Mouse (Mus musculus) cortical plate, adult 2 months (tissue): ENCODE results near the gene Gm20481. TPM values are rescaled to one million over a fixed set of nuclear protein-coding genes. Genes with fewer than 3 reads are reported as not detected.
"Not testable (repeated sequence)": the region's sequence is repeated elsewhere in the genome, so short reads cannot be mapped to it uniquely, and the experiment has no call there.

Source experiments
- H3K27ac ChIP-seq: fragments of 200-500 bp; 2 replicates; pipeline ENCODE4 v1.5.1; 2012; ENCODE audit warnings: low read length, control low read depth, inconsistent platforms; ENCODE audit not compliant: insufficient read depth
- H3K4me1 ChIP-seq: fragments of 200-500 bp; 2 replicates; pipeline ENCODE4 v1.6.1; 2011; ENCODE audit warnings: low read length; ENCODE audit not compliant: control insufficient read depth, insufficient read depth
- H3K4me3 ChIP-seq: fragments of 200-500 bp; 2 replicates; pipeline ENCODE4 v1.5.1; 2011; ENCODE audit warnings: mild to moderate bottlenecking, low read length, control low read depth; ENCODE audit not compliant: insufficient read depth
- CTCF ChIP-seq: fragments of 200-500 bp; IDR thresholded peaks from 2 replicates; pipeline ENCODE4 v1.5.1; 2011; ENCODE audit warnings: mild to moderate bottlenecking, control low read depth, low read length; ENCODE audit not compliant: insufficient read depth; ENCODE audit errors: extremely low read depth
- POLR2A ChIP-seq: fragments of 200-500 bp; IDR thresholded peaks from 2 replicates; pipeline ENCODE4 v1.6.1; 2011; ENCODE audit warnings: mild to moderate bottlenecking, low read length, control low read depth; ENCODE audit not compliant: insufficient read depth; ENCODE audit errors: extremely low read depth
- polyA plus RNA-seq: library from polyadenylated mRNA; depleted of rRNA; stranded (reverse); fragments of >200 nt; gene quantifications from 2 replicates; pipeline ENCODE4 v1.2.3, GENCODE M21; 2012

The Gm20481 gene
- polyA plus RNA-seq, 1 experiment = not detected

- TF ChIP-seq CTCF = no peak
- no peak for TF ChIP-seq POLR2A
- peak overlapping the region; percentile 90 for H3K27ac ChIP-seq
- H3K4me1 ChIP-seq = peaks cover 3% of the 10 kb centered on the region
- H3K4me3 ChIP-seq = peak overlapping the region; percentile 97
Measured at GRCm38 (mm10) chr17:34951636-34952377, 17.9 kb upstream of the Gm20481 start.

GRCm38 (mm10) chr17:34952378-34953040, 17.2 kb upstream of the Gm20481 start:
- peak; percentile 55 for TF ChIP-seq CTCF
- peak; percentile 88 for TF ChIP-seq POLR2A
- peak overlapping the region; percentile 97 for H3K4me3 ChIP-seq
- H3K4me1 ChIP-seq = peaks cover 3% of the 10 kb centered on the region
- H3K27ac ChIP-seq = peak overlapping the region; percentile 90

GRCm38 (mm10) chr17:34953258-34953657, 16.5 kb upstream of the Gm20481 start:
- Histone ChIP-seq H3K4me1 (peaks cover 3% of the 10 kb centered on the region), H3K27ac (no peak overlapping the region), H3K4me3 (no peak overlapping the region)
- TF ChIP-seq CTCF (no peak), POLR2A (no peak)

- H3K27ac ChIP-seq = no peak overlapping the region
- H3K4me3 ChIP-seq = no peak overlapping the region
- peaks cover 3% of the 10 kb centered on the region for H3K4me1 ChIP-seq
- TF ChIP-seq POLR2A (no peak), CTCF (no peak)
Measured at GRCm38 (mm10) chr17:34953904-34954303, 15.8 kb upstream of the Gm20481 start.

- Histone ChIP-seq H3K4me1 (peaks cover 3% of the 10 kb centered on the region), H3K4me3 (no peak overlapping the region), H3K27ac (no peak overlapping the region)
- no peak for TF ChIP-seq CTCF
- no peak for TF ChIP-seq POLR2A
Measured at GRCm38 (mm10) chr17:34954831-34955230, 14.9 kb upstream of the Gm20481 start.

- TF ChIP-seq POLR2A (no peak), CTCF (no peak)
- H3K27ac ChIP-seq = no peak overlapping the region
- H3K4me1 ChIP-seq = peaks cover under 1% of the 10 kb centered on the region
- no peak overlapping the region for H3K4me3 ChIP-seq
Measured at GRCm38 (mm10) chr17:34955884-34956283, 13.8 kb upstream of the Gm20481 start.

- Histone ChIP-seq H3K27ac (no peak overlapping the region), H3K4me3 (no peak overlapping the region), H3K4me1 (no peaks in the 10 kb centered on the region)
- TF ChIP-seq POLR2A (no peak), CTCF (no peak)
Measured at GRCm38 (mm10) chr17:34956340-34956739, 13.4 kb upstream of the Gm20481 start.

GRCm38 (mm10) chr17:34957291-34957690, 12.4 kb upstream of the Gm20481 start:
- not testable (repeated sequence) for H3K27ac ChIP-seq, H3K4me3 ChIP-seq, H3K4me1 ChIP-seq

- not testable (repeated sequence) for H3K27ac ChIP-seq, H3K4me1 ChIP-seq, H3K4me3 ChIP-seq
Measured at GRCm38 (mm10) chr17:34957966-34958365, 11.7 kb upstream of the Gm20481 start.

- not testable (repeated sequence) for H3K27ac ChIP-seq, H3K4me1 ChIP-seq
- H3K4me3 ChIP-seq = peak overlapping the region; percentile 63
Measured at GRCm38 (mm10) chr17:34958734-34959129, 11.0 kb upstream of the Gm20481 start.
